Mouse (Mus musculus): ENCODE measurements around the gene Epha1. TPM values are rescaled to one million over a fixed set of nuclear protein-coding genes. Genes with fewer than 3 reads are reported as not detected.

Gene Epha1
- 0.35 TPM in 1 of 2 replicates, not detected in the other for total RNA-seq (2014; rRNA removed; ENCODE audit: low replicate concordance)
- 0.33 and 0.48 TPM in 2 replicates for polyA plus RNA-seq (2015; fragmentation: Nextera tagmentation; extraction: Ambion mirVana)

DNA sequence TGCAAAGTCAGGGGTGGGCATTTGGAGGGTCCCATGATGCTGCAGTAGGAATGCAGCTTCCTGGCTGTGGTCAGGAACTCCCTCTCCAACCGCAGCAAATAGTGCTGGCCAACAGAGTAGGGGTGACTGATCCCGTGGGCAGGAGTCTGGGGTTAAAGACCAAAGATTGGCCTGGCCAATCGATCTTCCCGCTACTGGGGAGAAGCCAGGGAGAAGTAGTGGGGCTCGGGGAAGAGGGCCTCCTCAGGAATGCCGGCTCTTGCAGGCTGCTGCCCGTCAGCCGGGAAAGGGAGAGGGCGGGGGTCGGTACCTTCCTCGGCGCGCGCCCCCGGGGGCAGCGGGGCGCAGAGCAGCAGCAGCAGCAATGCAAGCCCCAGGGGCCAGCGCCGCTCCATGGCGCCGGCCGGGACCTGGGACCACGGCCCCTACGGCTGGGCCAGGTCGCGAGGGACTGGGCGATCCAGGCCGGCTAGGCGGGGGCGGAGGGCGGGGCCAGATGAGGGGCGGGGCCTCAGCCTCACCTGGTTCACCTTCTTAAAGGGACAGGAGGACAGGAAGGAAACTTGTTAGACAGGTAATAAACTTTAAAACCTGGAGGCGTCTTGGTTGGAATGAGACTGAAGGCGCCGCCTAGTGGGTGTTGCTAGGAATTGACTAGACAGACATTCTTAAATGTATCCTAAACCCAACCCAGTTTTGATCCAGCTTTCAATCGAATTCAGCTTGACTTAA, at the start of gene Epha1:
Epha1 (minus strand) TSS at position 453 of the 732 bp plus-strand sequence.
- H3K27me3 ChIP-seq (ENCODE audit: control insufficient read depth, insufficient read depth, low read length), result no peaks in the 10 kb centered on the region
- peak within 1 kb of the TSS; percentile 45 for H3K4me3 ChIP-seq (ENCODE audit: low read depth, low read length)
- H3K4me1 ChIP-seq (ENCODE audit: control insufficient read depth, insufficient read depth), result peaks cover 29% of the 10 kb centered on the region
- 0 out of 2 replicates have a peak, but pooled peaks have one; percentile 22 for ATAC-seq (ENCODE audit: insufficient read depth, low read depth)
- TF ChIP-seq EP300 (IDR thresholded peaks at IDR 0.05; ENCODE audit: low read depth), result no peak
- peak; percentile 41 for TF ChIP-seq CTCF (IDR thresholded peaks at IDR 0.05; ENCODE audit: low read depth)
- WGBS, result 3% methylated on average over 29 of the region's 36 CpGs
- DNase-seq (ENCODE audit: low spot score), result peak; percentile 48
- peak within 1 kb of the TSS; percentile 46 for H3K9ac ChIP-seq (replicated peaks; ENCODE audit: low read depth, low read length)
- no peaks in the 10 kb centered on the region for H3K36me3 ChIP-seq (replicated peaks; ENCODE audit: control insufficient read depth, insufficient read depth, low read length)
- H3K4me2 ChIP-seq (ENCODE audit: low read depth, low read length), result peak within 1 kb of the TSS; percentile 91
- H3K9me3 ChIP-seq (replicated peaks; ENCODE audit: control insufficient read depth, low read length), result no peaks in the 10 kb centered on the region
- peak within 1 kb of the TSS; percentile 19; the same call in 1 of the 2 replicates for H3K27ac ChIP-seq (ENCODE audit: low read depth)

DNA sequence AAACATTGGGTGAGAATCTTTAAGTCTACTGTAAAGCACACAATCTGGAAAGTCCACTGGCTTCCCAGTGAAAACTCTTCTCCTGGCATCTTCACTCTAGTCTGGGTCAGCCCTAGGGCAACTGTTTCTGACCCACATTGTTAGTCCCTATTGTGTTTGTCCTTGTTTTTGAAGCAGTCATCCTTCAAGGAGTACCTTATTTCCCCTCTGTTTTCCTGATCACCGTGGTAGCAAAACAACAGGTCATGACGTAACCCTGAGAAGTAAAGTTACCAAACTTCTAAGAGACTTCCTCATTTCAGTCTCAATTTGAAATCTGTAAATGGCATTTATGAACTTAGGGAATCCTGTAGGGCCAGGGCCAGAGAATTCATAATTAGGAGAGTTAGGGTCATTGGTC, 48.4 kb upstream of the Epha1 start:
- no peaks in the 10 kb centered on the region for H3K9me3 ChIP-seq (replicated peaks; ENCODE audit: control insufficient read depth, low read length)
- 74% methylated on average over 2 of the region's 2 CpGs for WGBS
- ATAC-seq (ENCODE audit: insufficient read depth, low read depth), result no peak
- TF ChIP-seq EP300 (IDR thresholded peaks at IDR 0.05; ENCODE audit: low read depth) (no peak), CTCF (IDR thresholded peaks at IDR 0.05; ENCODE audit: low read depth) (no peak)
- H3K36me3 ChIP-seq (replicated peaks; ENCODE audit: control insufficient read depth, insufficient read depth, low read length), result no peaks in the 10 kb centered on the region
- H3K9ac ChIP-seq (replicated peaks; ENCODE audit: low read depth, low read length), result no peak overlapping the region
- H3K4me3 ChIP-seq (ENCODE audit: low read depth, low read length), result no peak overlapping the region
- DNase-seq (ENCODE audit: low spot score), result no peak
- H3K27me3 ChIP-seq (ENCODE audit: control insufficient read depth, insufficient read depth, low read length), result no peaks in the 10 kb centered on the region
- no peaks in the 10 kb centered on the region for H3K4me1 ChIP-seq (ENCODE audit: control insufficient read depth, insufficient read depth)
- H3K4me2 ChIP-seq (ENCODE audit: low read depth, low read length), result no peak overlapping the region
- no peak overlapping the region for H3K27ac ChIP-seq (ENCODE audit: low read depth)

DNA sequence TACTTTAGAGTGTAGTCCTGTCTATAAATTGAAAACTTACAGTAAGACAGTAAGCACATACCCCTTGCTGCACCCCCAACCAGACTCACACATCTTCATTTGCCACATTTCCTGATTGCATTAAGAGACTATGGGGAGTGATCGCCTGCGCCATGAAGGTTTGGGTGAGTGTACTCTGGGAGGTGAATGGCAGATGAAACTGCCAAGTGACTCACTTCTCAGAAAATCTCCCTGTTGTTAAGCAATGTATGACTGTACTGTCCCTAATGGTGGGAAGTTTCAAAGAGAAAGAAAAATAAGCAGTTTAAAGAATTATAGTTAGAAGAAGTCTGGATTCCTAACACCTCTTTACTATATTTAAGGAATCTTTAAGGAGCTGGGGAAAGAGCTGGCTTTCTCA, 46.4 kb upstream of the Epha1 start:
- Histone ChIP-seq H3K4me2 (ENCODE audit: low read depth, low read length) (no peak overlapping the region), H3K4me3 (ENCODE audit: low read depth, low read length) (no peak overlapping the region), H3K9ac (replicated peaks; ENCODE audit: low read depth, low read length) (no peak overlapping the region), H3K4me1 (ENCODE audit: control insufficient read depth, insufficient read depth) (no peaks in the 10 kb centered on the region), H3K27me3 (ENCODE audit: control insufficient read depth, insufficient read depth, low read length) (no peaks in the 10 kb centered on the region), H3K36me3 (replicated peaks; ENCODE audit: control insufficient read depth, insufficient read depth, low read length) (no peaks in the 10 kb centered on the region), H3K27ac (ENCODE audit: low read depth) (no peak overlapping the region), H3K9me3 (replicated peaks; ENCODE audit: control insufficient read depth, low read length) (no peaks in the 10 kb centered on the region)
- DNase-seq (ENCODE audit: low spot score) (no peak), ATAC-seq (ENCODE audit: insufficient read depth, low read depth) (no peak)
- TF ChIP-seq CTCF (IDR thresholded peaks at IDR 0.05; ENCODE audit: low read depth) (no peak), EP300 (IDR thresholded peaks at IDR 0.05; ENCODE audit: low read depth) (no peak)
- 84% methylated on average over 2 of the region's 2 CpGs for WGBS

DNA sequence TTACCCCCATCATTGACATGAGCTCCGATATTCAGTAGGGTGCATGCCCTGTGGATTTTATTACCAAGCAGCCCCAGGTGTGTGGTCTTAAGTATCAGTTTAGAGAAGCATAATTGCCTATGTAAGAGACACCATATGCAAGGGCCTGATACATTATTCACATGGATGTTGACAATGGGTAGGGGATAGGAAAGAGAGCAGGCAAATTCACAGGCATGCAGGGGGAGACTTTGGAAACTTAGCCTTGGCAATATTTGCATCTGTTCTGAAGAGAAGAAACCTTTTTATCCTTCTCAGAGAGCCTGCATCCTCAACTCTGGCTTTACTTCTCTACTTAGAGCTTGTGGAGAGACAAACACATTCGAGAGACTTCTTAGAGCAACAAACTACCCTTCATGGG, 32.1 kb upstream of the Epha1 start, which contains the start of gene Tas2r135:
Tas2r135 (plus strand) TSS at position 301 of the 400 bp plus-strand sequence.
- no peaks in the 10 kb centered on the region for H3K36me3 ChIP-seq (replicated peaks; ENCODE audit: control insufficient read depth, insufficient read depth, low read length)
- DNase-seq (ENCODE audit: low spot score), result no peak

DNA sequence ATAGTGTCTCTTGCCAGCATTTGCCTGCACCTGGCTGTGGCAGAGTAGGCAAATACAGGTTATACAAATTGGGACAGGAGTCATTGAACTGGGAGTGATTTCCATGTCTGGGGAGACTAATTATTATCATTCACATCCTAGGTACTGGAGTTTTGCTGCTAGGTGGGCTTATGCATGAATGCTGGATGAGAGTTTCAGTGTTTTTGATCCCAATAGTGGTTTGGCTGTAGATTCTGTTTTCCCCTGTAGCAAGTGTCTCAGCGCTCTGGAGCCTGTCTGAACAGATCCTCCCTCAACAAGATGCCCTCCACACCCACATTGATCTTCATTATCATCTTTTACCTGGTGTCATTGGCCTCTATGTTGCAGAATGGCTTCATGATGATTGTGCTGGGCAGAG, 26.9 kb upstream of the Epha1 start, which contains the start of gene Tas2r143:
Tas2r143 (plus strand) TSS at position 301 of the 400 bp plus-strand sequence.
- Histone ChIP-seq H3K9ac (replicated peaks; ENCODE audit: low read depth, low read length) (no peak within 1 kb of the TSS), H3K27ac (ENCODE audit: low read depth) (no peak within 1 kb of the TSS), H3K4me3 (ENCODE audit: low read depth, low read length) (no peak within 1 kb of the TSS), H3K9me3 (replicated peaks; ENCODE audit: control insufficient read depth, low read length) (no peaks in the 10 kb centered on the region), H3K27me3 (ENCODE audit: control insufficient read depth, insufficient read depth, low read length) (no peaks in the 10 kb centered on the region), H3K36me3 (replicated peaks; ENCODE audit: control insufficient read depth, insufficient read depth, low read length) (no peaks in the 10 kb centered on the region), H3K4me1 (ENCODE audit: control insufficient read depth, insufficient read depth) (no peaks in the 10 kb centered on the region), H3K4me2 (ENCODE audit: low read depth, low read length) (no peak within 1 kb of the TSS)
- TF ChIP-seq CTCF (IDR thresholded peaks at IDR 0.05; ENCODE audit: low read depth), result no peak
- TF ChIP-seq EP300 (IDR thresholded peaks at IDR 0.05; ENCODE audit: low read depth), result no peak
- DNase-seq (ENCODE audit: low spot score) (no peak), ATAC-seq (ENCODE audit: insufficient read depth, low read depth) (no peak)
- WGBS, result 94% methylated on average over 1 of the region's 1 CpGs

More for the DNA sequence above, 32.1 kb upstream of the Epha1 start, which contains the start of gene Tas2r135:
- no peak for TF ChIP-seq CTCF (IDR thresholded peaks at IDR 0.05; ENCODE audit: low read depth)
- TF ChIP-seq EP300 (IDR thresholded peaks at IDR 0.05; ENCODE audit: low read depth), result no peak
- no peaks in the 10 kb centered on the region for H3K9me3 ChIP-seq (replicated peaks; ENCODE audit: control insufficient read depth, low read length)
- H3K4me2 ChIP-seq (ENCODE audit: low read depth, low read length), result no peak within 1 kb of the TSS
- no peak within 1 kb of the TSS for H3K4me3 ChIP-seq (ENCODE audit: low read depth, low read length)
- no peaks in the 10 kb centered on the region for H3K4me1 ChIP-seq (ENCODE audit: control insufficient read depth, insufficient read depth)
- no peak for ATAC-seq (ENCODE audit: insufficient read depth, low read depth)
- H3K27me3 ChIP-seq (ENCODE audit: control insufficient read depth, insufficient read depth, low read length), result no peaks in the 10 kb centered on the region
- 74% methylated on average over 2 of the region's 2 CpGs for WGBS
- H3K9ac ChIP-seq (replicated peaks; ENCODE audit: low read depth, low read length), result no peak within 1 kb of the TSS
- H3K27ac ChIP-seq (ENCODE audit: low read depth), result no peak within 1 kb of the TSS
